Mouse (Mus musculus) kidney, postnatal 14 days (tissue): ENCODE measurements around the gene Dennd1a.

Experiments
- DNase-seq: peaks from one replicate; pipeline ENCODE4 v3.0.0; 2022; ENCODE audit warnings: mixed read lengths

Dennd1a gene

GRCm38 (mm10) chr2:38223759-38224158, 63.4 kb downstream of the Dennd1a start:
- DNase-seq, result no peak

GRCm38 (mm10) chr2:38221461-38221860, 65.7 kb downstream of the Dennd1a start:
- DNase-seq, result no peak

GRCm38 (mm10) chr2:38220687-38221435, 66.3 kb downstream of the Dennd1a start:
- DNase-seq, result no peak

- DNase-seq, result no peak
Observed at GRCm38 (mm10) chr2:38219666-38220065, 67.5 kb downstream of the Dennd1a start.

GRCm38 (mm10) chr2:38213041-38213440, 74.1 kb downstream of the Dennd1a start:
- DNase-seq, result no peak

GRCm38 (mm10) chr2:38211426-38211825, 75.8 kb downstream of the Dennd1a start:
- no peak for DNase-seq

GRCm38 (mm10) chr2:38207752-38208151, 79.4 kb downstream of the Dennd1a start:
- DNase-seq, result no peak

- no peak for DNase-seq
Observed at GRCm38 (mm10) chr2:38205281-38205680, 81.9 kb downstream of the Dennd1a start.

GRCm38 (mm10) chr2:38204696-38205095, 82.5 kb downstream of the Dennd1a start:
- no peak for DNase-seq

- DNase-seq, result no peak
Observed at GRCm38 (mm10) chr2:38198072-38198471, 89.1 kb downstream of the Dennd1a start.

- peak; percentile 24 for DNase-seq
Observed at GRCm38 (mm10) chr2:38196199-38197060, 90.8 kb downstream of the Dennd1a start.

- DNase-seq, result no peak
Observed at GRCm38 (mm10) chr2:38192007-38192406, 95.2 kb downstream of the Dennd1a start.

GRCm38 (mm10) chr2:38191601-38192000, 95.6 kb downstream of the Dennd1a start:
- no peak for DNase-seq

GRCm38 (mm10) chr2:38186438-38186837, 100.8 kb downstream of the Dennd1a start:
- DNase-seq, result peak; percentile 41

GRCm38 (mm10) chr2:38184977-38185376, 102.2 kb downstream of the Dennd1a start:
- no peak for DNase-seq

GRCm38 (mm10) chr2:38183881-38184280, 103.3 kb downstream of the Dennd1a start:
- DNase-seq, result no peak

- DNase-seq, result no peak
Observed at GRCm38 (mm10) chr2:38182283-38182682, 104.9 kb downstream of the Dennd1a start.

- DNase-seq, result no peak
Observed at GRCm38 (mm10) chr2:38177583-38177978, 109.6 kb downstream of the Dennd1a start.

GRCm38 (mm10) chr2:38176870-38177582, 110.2 kb downstream of the Dennd1a start:
- DNase-seq, result peak; percentile 16

- no peak for DNase-seq
Observed at GRCm38 (mm10) chr2:38175276-38175675, 111.9 kb downstream of the Dennd1a start.

GRCm38 (mm10) chr2:38168606-38169005, 118.6 kb downstream of the Dennd1a start:
- DNase-seq, result no peak

- DNase-seq, result no peak
Observed at GRCm38 (mm10) chr2:38165966-38166365, 121.2 kb downstream of the Dennd1a start.

- DNase-seq, result peak; percentile 25
Observed at GRCm38 (mm10) chr2:38164326-38165035, 122.7 kb downstream of the Dennd1a start.
